Mouse (Mus musculus): ENCODE results near the gene Mfap3.

GRCm38 (mm10) chr11:57475119-57475518 lies 43.3 kb upstream of the Mfap3 start:
- TF ChIP-seq CTCF (IDR thresholded peaks at IDR 0.05; ENCODE audit: low read depth) (peak; percentile 76), EP300 (IDR thresholded peaks at IDR 0.05; ENCODE audit: low read depth) (no peak)

Data from liver, embryonic 14.5 days (tissue).